Mouse (Mus musculus): ENCODE measurements around the gene Herpud2. TPM values are rescaled to one million over a fixed set of nuclear protein-coding genes. Genes with fewer than 3 reads are reported as not detected.

Herpud2 gene
- polyA plus RNA-seq, 1 experiment from 2014 or later = 33.4 TPM

DNA sequence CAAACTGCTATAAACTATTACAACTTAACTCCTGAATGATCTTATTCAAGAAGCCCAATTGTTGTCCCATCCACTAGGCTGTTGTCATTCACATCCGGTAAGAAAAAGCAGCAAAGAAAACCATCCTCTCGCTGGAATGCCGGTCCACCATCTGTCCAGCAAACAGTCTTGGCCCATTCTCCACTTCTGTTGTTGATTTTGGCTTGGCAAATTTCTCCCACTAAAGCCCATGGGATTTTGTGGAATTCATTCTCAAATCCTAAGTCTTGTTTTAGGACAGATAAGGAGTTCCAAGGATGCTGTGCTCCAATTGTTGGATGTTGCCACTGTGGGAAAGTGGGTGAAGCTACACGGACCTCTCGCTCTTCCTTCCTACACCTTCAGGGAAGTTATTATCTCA, 25.6 kb upstream of the Herpud2 start:
- Histone ChIP-seq H3K9me3 (ENCODE audit: control insufficient read depth, low read length) (no peaks in the 10 kb centered on the region), H3K4me2 (ENCODE audit: low read depth) (no peak overlapping the region), H3K36me3 (ENCODE audit: control insufficient read depth, insufficient read depth, low read length) (no peaks in the 10 kb centered on the region), H3K4me3 (ENCODE audit: low read depth, low read length) (no peak overlapping the region), H3K27me3 (ENCODE audit: control insufficient read depth, insufficient read depth, low read length) (no peaks in the 10 kb centered on the region), H3K4me1 (ENCODE audit: control insufficient read depth, insufficient read depth, low read length) (no peaks in the 10 kb centered on the region), H3K27ac (ENCODE audit: low read depth, low read length) (no peak overlapping the region), H3K9ac (ENCODE audit: low read length) (no peak overlapping the region)
- DNase-seq (ENCODE audit: low spot score) (no peak), ATAC-seq (ENCODE audit: insufficient read depth, low FRiP score, low TSS enrichment) (no peak)
- WGBS = 88% methylated on average over 5 of the region's 5 CpGs

DNA sequence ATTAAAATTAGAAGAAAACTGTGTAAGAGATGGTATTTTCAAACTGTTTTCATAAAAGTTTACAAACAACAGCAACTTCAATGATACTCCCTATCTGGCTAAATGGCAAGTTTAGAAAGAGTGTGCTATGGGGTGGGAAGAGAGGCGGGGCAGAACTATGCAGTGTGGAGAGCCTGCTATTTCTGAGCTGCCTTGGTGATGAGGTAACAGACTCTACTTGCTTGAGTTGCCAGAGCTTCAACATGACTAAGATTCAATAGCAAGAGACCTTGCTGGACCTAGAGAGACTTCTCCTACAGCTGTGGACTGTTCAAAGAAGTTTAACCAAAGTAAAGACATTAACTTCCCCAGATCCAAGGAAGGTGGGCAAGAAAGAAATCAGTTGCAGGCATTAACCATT, 24.9 kb upstream of the Herpud2 start:
- DNase-seq (ENCODE audit: low spot score) (no peak), ATAC-seq (ENCODE audit: insufficient read depth, low FRiP score, low TSS enrichment) (no peak)
- no peak overlapping the region for H3K9ac ChIP-seq (ENCODE audit: low read length)
- H3K9me3 ChIP-seq (ENCODE audit: control insufficient read depth, low read length) = no peaks in the 10 kb centered on the region
- H3K27me3 ChIP-seq (ENCODE audit: control insufficient read depth, insufficient read depth, low read length) = no peaks in the 10 kb centered on the region
- H3K4me3 ChIP-seq (ENCODE audit: low read depth, low read length) = no peak overlapping the region
- no peak overlapping the region for H3K4me2 ChIP-seq (ENCODE audit: low read depth)
- H3K36me3 ChIP-seq (ENCODE audit: control insufficient read depth, insufficient read depth, low read length) = no peaks in the 10 kb centered on the region
- 88% methylated on average over 1 of the region's 1 CpGs for WGBS
- no peaks in the 10 kb centered on the region for H3K4me1 ChIP-seq (ENCODE audit: control insufficient read depth, insufficient read depth, low read length)
- no peak overlapping the region for H3K27ac ChIP-seq (ENCODE audit: low read depth, low read length)

DNA sequence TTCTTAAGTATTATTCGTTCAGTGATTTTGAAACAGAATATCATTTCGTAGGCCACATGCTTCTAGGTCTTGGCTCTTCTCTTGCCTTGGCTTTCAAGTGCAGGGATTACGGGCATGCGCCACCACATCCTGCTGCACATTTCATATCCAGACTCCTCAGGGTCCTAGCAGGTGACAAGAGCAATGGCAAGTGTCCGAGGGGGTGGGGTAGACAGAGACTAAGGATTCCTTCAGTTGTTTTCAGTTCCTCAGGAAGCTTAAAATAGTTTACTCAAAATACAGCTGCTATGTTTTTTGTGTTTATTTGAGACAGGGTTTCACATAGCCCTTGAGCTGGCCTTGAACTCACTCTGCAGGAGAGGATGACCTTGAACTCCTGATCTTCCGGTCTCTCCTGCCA, 24.4 kb upstream of the Herpud2 start:
- H3K9me3 ChIP-seq (ENCODE audit: control insufficient read depth, low read length) = no peaks in the 10 kb centered on the region
- DNase-seq (ENCODE audit: low spot score) (no peak), ATAC-seq (ENCODE audit: insufficient read depth, low FRiP score, low TSS enrichment) (no peak)
- 93% methylated on average over 6 of the region's 6 CpGs for WGBS
- H3K36me3 ChIP-seq (ENCODE audit: control insufficient read depth, insufficient read depth, low read length) = no peaks in the 10 kb centered on the region
- H3K4me1 ChIP-seq (ENCODE audit: control insufficient read depth, insufficient read depth, low read length) = no peaks in the 10 kb centered on the region
- no peak overlapping the region for H3K4me3 ChIP-seq (ENCODE audit: low read depth, low read length)
- H3K27ac ChIP-seq (ENCODE audit: low read depth, low read length) = no peak overlapping the region
- H3K9ac ChIP-seq (ENCODE audit: low read length) = no peak overlapping the region
- no peaks in the 10 kb centered on the region for H3K27me3 ChIP-seq (ENCODE audit: control insufficient read depth, insufficient read depth, low read length)
- no peak overlapping the region for H3K4me2 ChIP-seq (ENCODE audit: low read depth)

DNA sequence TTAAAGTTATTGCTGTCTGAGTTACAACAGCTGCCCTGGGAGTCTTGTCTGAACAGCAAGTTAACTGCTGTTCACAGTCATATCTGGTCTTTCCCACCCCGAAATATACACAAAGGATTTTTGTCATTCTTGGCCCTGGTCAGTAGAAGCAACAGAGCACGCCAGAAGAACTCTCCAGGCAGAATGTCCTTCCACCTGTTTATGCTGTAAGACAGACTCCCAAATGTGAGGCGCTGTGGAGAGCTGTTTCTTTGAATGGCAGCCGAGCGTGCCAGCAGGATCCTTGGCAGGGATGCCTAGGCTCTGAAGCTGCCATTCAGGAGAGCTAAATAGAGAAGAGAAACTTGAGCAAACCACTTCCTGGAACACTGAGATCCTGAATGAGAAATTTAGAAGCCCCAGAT, 23.4 kb upstream of the Herpud2 start:
- Histone ChIP-seq H3K4me3 (ENCODE audit: low read depth, low read length) (no peak overlapping the region), H3K36me3 (ENCODE audit: control insufficient read depth, insufficient read depth, low read length) (no peaks in the 10 kb centered on the region), H3K4me1 (ENCODE audit: control insufficient read depth, insufficient read depth, low read length) (no peaks in the 10 kb centered on the region), H3K9me3 (ENCODE audit: control insufficient read depth, low read length) (no peaks in the 10 kb centered on the region), H3K9ac (ENCODE audit: low read length) (no peak overlapping the region), H3K27me3 (ENCODE audit: control insufficient read depth, insufficient read depth, low read length) (no peaks in the 10 kb centered on the region), H3K27ac (ENCODE audit: low read depth, low read length) (no peak overlapping the region), H3K4me2 (ENCODE audit: low read depth) (no peak overlapping the region)
- WGBS = 58% methylated on average over 5 of the region's 5 CpGs
- DNase-seq (ENCODE audit: low spot score) (no peak), ATAC-seq (ENCODE audit: insufficient read depth, low FRiP score, low TSS enrichment) (no peak)

DNA sequence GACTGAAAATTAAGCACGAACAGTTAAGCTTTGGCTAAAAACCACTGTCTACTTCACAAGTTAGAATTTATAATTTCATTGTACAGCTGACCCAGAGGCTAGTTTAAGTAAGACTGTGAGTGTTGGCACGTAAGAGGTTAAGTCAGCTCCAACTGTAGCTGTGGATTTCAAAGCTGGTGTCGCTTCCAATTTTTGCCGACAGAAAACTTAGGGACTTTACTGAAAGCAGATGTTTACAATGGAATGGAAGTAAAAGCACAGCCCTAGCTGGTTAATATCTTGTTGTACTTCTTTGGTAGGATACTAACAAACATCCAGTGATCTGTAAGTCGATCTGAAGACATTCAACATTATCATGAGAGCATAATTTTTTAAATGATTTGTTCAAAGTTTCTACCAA, 23.0 kb upstream of the Herpud2 start:
- Histone ChIP-seq H3K4me3 (ENCODE audit: low read depth, low read length) (no peak overlapping the region), H3K27ac (ENCODE audit: low read depth, low read length) (no peak overlapping the region), H3K9ac (ENCODE audit: low read length) (no peak overlapping the region), H3K27me3 (ENCODE audit: control insufficient read depth, insufficient read depth, low read length) (no peaks in the 10 kb centered on the region), H3K36me3 (ENCODE audit: control insufficient read depth, insufficient read depth, low read length) (no peaks in the 10 kb centered on the region), H3K4me1 (ENCODE audit: control insufficient read depth, insufficient read depth, low read length) (no peaks in the 10 kb centered on the region), H3K4me2 (ENCODE audit: low read depth) (no peak overlapping the region), H3K9me3 (ENCODE audit: control insufficient read depth, low read length) (no peaks in the 10 kb centered on the region)
- no peak for DNase-seq (ENCODE audit: low spot score)
- 80% methylated on average over 5 of the region's 5 CpGs for WGBS
- ATAC-seq (ENCODE audit: insufficient read depth, low FRiP score, low TSS enrichment) = no peak

DNA sequence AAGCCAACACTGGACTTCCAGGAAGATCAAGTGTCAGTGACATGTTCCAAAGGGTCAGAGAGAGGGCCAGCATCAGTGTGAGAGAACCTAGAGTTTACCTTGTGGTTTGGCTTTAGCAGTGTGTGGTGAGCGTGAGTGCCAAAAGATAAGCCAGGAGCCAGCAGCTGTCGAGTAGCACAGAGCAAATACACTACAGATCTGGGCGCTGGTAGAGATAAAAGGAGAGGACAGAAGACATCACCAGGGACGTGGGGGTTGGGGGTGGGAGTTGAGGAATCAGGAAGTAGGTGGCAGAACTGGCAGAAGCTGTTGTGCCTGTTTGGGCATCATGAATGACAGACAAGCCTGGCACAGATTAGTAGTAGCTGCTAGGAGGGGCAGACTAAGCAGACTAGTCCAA, 21.6 kb upstream of the Herpud2 start:
- Histone ChIP-seq H3K4me2 (ENCODE audit: low read depth) (no peak overlapping the region), H3K4me3 (ENCODE audit: low read depth, low read length) (no peak overlapping the region), H3K9ac (ENCODE audit: low read length) (no peak overlapping the region), H3K9me3 (ENCODE audit: control insufficient read depth, low read length) (no peaks in the 10 kb centered on the region), H3K36me3 (ENCODE audit: control insufficient read depth, insufficient read depth, low read length) (no peaks in the 10 kb centered on the region), H3K27me3 (ENCODE audit: control insufficient read depth, insufficient read depth, low read length) (no peaks in the 10 kb centered on the region), H3K4me1 (ENCODE audit: control insufficient read depth, insufficient read depth, low read length) (no peaks in the 10 kb centered on the region), H3K27ac (ENCODE audit: low read depth, low read length) (no peak overlapping the region)
- ATAC-seq (ENCODE audit: insufficient read depth, low FRiP score, low TSS enrichment) (no peak), DNase-seq (ENCODE audit: low spot score) (no peak)
- WGBS = 69% methylated on average over 4 of the region's 4 CpGs

DNA sequence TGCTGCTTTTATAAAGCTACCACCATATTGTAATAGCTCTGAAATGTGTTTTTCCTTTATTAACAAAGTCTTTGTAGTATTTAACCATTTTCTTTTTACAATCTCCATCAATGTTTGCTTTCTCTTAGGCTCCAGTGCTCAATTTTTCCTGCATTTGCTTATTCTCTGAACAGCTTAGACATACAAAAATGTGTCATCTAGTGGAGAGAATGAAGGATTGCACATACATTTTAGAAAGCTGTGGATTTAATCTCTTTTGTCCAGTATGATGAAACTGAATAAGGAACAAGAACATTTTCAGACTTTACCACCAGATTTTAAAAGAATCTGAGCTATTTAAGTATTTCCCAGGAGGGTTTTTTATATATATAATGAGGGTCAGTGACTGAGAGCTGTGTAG, 18.0 kb upstream of the Herpud2 start:
- Histone ChIP-seq H3K9ac (ENCODE audit: low read length) (no peak overlapping the region), H3K4me3 (ENCODE audit: low read depth, low read length) (no peak overlapping the region), H3K27ac (ENCODE audit: low read depth, low read length) (no peak overlapping the region), H3K4me1 (ENCODE audit: control insufficient read depth, insufficient read depth, low read length) (no peaks in the 10 kb centered on the region), H3K36me3 (ENCODE audit: control insufficient read depth, insufficient read depth, low read length) (no peaks in the 10 kb centered on the region), H3K27me3 (ENCODE audit: control insufficient read depth, insufficient read depth, low read length) (no peaks in the 10 kb centered on the region), H3K4me2 (ENCODE audit: low read depth) (no peak overlapping the region), H3K9me3 (ENCODE audit: control insufficient read depth, low read length) (no peaks in the 10 kb centered on the region)
- ATAC-seq (ENCODE audit: insufficient read depth, low FRiP score, low TSS enrichment) = no peak
- DNase-seq (ENCODE audit: low spot score) = no peak

DNA sequence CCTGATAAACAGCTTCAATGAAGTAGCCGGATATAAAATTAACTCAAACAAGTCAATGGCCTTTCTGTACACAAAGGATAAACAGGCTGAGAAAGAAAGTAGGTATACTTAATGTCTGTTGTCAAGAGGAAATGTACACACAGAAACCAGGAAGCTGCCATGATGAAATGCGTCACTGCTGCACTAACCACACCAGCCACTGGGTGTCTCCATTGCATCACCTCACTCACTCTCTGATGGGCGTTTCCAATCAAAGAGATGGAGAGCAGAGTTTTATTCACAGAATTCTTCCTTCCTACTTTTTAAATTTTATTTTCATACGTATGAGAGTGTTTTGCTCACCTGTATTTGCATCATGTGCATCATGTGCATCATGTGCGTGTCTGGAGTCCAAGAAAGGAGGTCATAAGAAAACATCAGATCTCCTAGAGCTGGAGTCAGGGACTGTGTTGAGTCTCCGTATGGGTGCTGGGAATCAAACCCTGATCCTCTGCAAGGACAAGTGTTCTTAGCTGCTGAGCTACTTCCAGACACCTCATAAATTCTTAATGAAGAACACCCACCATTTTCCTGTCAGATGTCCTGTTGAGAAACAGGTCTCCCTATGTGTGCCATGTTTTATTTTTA, 16.0 kb upstream of the Herpud2 start:
- 38% methylated on average over 6 of the region's 6 CpGs for WGBS
- Histone ChIP-seq H3K4me2 (ENCODE audit: low read depth) (no peak overlapping the region), H3K4me1 (ENCODE audit: control insufficient read depth, insufficient read depth, low read length) (no peaks in the 10 kb centered on the region), H3K27ac (ENCODE audit: low read depth, low read length) (no peak overlapping the region), H3K4me3 (ENCODE audit: low read depth, low read length) (no peak overlapping the region), H3K36me3 (ENCODE audit: control insufficient read depth, insufficient read depth, low read length) (no peaks in the 10 kb centered on the region), H3K9me3 (ENCODE audit: control insufficient read depth, low read length) (no peaks in the 10 kb centered on the region), H3K9ac (ENCODE audit: low read length) (no peak overlapping the region), H3K27me3 (ENCODE audit: control insufficient read depth, insufficient read depth, low read length) (no peaks in the 10 kb centered on the region)
- ATAC-seq (ENCODE audit: insufficient read depth, low FRiP score, low TSS enrichment) (0 out of 2 replicates have a peak, but pooled peaks have one; percentile 55), DNase-seq (ENCODE audit: low spot score) (peak; percentile 73)

DNA sequence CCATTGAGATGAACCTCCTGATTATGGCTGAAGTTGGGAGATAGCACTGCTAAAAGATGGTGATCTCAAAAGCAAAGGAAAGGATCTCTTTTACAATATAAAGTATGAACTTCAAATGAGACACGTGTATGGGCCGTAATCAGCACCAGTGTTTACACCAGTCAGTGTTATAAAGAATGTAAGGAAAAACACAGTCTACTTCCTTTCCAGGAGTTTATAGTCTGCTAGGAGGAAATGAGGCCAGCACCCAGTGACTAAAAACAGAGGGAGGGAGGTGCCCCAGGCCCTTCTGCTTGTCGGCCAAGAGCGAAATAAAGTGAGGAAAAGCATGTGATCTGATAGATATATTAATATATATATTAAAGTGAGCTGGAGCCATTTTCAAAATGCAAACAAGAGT, 6.6 kb upstream of the Herpud2 start:
- Histone ChIP-seq H3K4me1 (ENCODE audit: control insufficient read depth, insufficient read depth, low read length) (no peaks in the 10 kb centered on the region), H3K9ac (ENCODE audit: low read length) (no peak overlapping the region), H3K27me3 (ENCODE audit: control insufficient read depth, insufficient read depth, low read length) (no peaks in the 10 kb centered on the region), H3K27ac (ENCODE audit: low read depth, low read length) (no peak overlapping the region), H3K9me3 (ENCODE audit: control insufficient read depth, low read length) (no peaks in the 10 kb centered on the region), H3K4me3 (ENCODE audit: low read depth, low read length) (no peak overlapping the region), H3K4me2 (ENCODE audit: low read depth) (no peak overlapping the region), H3K36me3 (ENCODE audit: control insufficient read depth, insufficient read depth, low read length) (no peaks in the 10 kb centered on the region)
- ATAC-seq (ENCODE audit: insufficient read depth, low FRiP score, low TSS enrichment) (no peak), DNase-seq (ENCODE audit: low spot score) (no peak)
- WGBS = 82% methylated on average over 4 of the region's 4 CpGs
